Mouse (Mus musculus) cerebellum, postnatal 10 days (tissue): ENCODE results near the gene Hnrnpl.

Experiments
- DNase-seq, 2 experiments: peaks; one replicate each; pipeline ENCODE4 v3.0.0; 2021; ENCODE audit warnings: mixed read lengths in 2 of 2

Hnrnpl gene

GRCm38 (mm10) chr7:28808221-28808941, at the start of gene Hnrnpl:
Hnrnpl (plus strand) TSS chr7:28808541.
- no peak for DNase-seq

DNA sequence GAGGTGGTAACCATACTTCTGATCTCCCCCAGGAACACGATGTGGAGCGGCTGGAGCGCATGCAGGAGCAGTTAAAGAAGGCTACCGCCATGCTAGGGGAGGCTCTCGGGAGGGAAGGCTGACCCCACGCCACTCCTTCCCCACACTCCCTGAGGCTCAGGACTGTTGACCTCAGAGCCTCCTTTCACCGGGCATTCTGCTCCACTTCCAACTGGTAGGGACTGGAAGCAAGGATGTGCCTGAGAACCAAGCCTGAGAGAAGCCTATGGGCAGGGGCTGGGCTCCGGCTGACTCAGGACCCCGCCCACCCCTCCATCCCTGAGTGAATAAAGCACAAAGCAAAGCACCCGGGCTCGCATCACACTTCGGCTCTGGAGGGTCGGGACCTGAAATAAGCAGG, 49.7 kb upstream of the Hnrnpl start:
- DNase-seq, result no peak

DNA sequence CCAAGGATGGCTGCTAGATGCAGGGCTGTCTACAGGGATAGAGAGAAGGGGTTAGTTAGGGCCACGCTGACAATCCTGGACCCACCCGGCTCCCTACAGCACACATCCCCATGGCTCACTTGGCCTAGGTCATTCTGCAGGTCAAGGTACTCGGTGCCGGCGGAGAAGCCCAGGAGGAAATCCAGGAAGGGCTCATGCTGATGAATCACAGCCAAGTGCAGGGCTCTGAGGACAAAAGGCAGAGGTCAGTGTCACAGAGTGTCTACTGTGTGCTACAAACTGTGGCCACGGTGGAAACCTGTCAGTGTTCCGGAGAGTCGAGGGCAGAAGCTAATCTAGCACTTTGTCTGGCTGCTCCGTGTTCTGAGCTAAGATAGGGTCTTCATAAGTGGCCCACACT, 46.4 kb upstream of the Hnrnpl start:
- DNase-seq, result no peak

DNA sequence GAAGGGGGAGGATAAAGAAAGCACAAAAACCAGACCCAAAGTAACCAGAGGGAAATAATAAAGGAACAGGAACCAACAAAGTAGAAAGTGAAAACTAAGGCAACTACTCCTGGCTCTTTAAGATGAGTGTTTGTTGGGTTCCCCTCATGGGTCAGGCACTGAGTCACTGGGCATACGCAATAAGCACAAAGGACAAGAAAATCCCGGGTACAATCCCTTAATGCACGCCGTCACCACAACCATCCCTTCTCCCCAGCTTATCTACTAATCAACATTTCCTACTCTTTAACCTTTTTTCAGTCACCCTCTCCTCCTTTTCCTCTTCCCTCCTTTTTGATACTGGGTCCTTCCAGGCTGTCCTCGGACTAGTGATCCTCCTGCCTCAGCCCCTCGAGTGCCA, 43.1 kb upstream of the Hnrnpl start:
- DNase-seq, result no peak

DNA sequence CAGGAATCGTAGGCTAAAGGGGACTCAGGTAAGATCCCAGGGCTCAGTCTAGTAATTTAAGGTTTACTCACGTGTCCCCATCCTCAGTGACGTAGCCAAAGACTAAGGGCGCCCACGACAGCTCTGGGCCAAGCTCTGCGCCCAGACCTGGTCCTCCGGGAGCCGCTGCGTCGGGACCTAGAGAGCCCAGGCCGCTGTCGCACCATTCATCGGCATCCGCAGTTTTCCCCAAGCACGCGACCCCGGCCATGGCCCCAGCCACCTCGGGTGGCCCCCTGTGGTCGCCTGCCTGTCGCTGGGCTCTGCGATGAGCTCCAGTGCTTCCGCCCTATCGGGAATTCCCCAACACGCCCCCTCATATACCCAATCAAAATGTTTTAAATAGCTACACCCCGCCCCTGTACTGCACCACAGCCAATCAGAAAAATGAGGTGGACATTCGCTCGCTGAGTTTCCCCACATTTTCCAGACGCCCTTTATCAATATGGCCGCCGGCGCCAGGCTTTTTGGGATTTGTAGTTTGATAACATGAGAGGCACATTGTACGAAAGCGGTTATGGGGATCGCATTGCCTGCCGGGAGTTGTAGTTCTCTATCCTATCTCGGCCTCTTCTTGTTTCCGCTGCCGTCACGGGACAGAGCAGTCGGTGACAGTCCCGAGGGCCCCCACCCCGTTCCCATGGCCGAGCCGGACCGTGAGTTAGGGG, 42.0 kb upstream of the Hnrnpl start, which contains the start of gene Sirt2:
Gene Sirt2 (plus strand): TSS at position 563 of the 707 bp plus-strand sequence.
- peak; percentile 96 to 97 for DNase-seq

DNA sequence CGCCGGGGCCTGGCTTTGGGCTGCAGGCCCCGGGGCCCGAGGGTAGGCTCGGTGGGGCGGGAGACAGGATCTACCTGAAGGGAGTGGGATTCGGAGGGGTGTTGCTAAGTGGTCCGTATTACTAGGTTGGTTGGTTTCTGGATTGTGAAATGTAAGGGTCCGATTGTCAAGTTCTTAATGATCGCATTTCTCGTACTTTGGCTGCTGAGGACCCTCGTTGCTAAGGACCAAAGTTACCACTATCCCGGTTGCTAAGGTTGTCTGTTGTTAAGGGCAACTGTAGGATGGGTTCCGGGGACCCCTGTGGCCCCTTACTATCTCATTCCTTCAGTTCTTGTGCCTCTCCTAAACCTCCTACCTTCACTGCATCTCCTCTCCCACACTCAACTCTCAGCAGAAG, 41.4 kb upstream of the Hnrnpl start:
- no peak for DNase-seq

GRCm38 (mm10) chr7:28767462-28767965, 40.8 kb upstream of the Hnrnpl start, which contains the start of gene Nfkbib:
Nfkbib (minus strand) TSS chr7:28767512.
- DNase-seq, result peak in 1 of 2 experiments; percentile 31

DNA sequence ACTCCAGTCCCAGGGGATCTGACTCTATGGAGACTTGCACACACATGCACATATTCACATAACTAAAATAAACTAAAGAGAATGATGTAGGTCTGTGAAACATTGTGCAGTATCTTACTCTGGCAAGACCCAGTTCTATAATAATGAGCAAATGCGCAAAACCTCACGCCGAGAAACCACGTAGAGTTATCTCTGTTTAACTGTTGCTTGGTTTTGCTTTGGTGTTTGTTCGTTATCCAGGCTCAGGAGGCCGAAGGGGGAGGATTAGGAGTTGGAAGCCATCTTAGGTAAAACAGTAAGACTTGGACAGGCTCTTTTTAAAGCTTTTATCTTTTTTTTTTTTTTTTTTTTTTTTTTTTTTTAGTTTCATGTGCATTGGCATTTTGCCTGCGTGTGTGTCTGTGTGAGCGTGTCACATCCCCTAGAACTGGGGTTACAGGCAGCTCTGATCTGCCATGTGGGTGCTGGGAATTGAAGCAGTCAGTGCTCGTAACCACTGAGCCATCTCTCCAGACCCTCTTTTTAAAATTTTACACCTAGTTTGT, 38.9 kb upstream of the Hnrnpl start:
- no peak for DNase-seq

DNA sequence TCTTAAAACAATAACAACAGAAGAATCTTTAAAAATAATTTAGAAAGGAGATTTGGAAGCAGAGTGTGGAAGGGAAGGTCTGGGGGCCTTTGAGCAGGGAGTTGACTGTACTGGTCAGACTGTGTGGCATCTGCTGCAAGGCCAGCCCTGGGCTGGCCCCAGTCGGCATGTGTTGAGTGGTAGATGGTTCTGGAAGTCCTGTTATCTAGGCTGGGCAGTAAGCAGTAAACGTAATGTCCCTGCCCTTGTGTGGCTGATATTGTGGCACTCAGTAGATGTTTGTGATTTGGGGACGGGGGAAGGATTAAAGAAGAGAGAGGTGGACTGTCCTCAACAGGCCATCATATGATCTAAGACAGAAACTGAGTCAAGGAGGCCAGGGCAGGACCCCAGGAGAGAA, 38.0 kb upstream of the Hnrnpl start:
- no peak for DNase-seq

- peak; percentile 56 to 65 for DNase-seq
Measured at GRCm38 (mm10) chr7:28771867-28772266, 36.5 kb upstream of the Hnrnpl start.

GRCm38 (mm10) chr7:28773163-28773562, 35.2 kb upstream of the Hnrnpl start:
- no peak for DNase-seq

GRCm38 (mm10) chr7:28774164-28774563, 34.2 kb upstream of the Hnrnpl start:
- DNase-seq, result peak; percentile 46 to 69

- DNase-seq, result peak; percentile 48 to 60
Measured at GRCm38 (mm10) chr7:28775129-28775528, 33.2 kb upstream of the Hnrnpl start.

GRCm38 (mm10) chr7:28778825-28779224, 29.5 kb upstream of the Hnrnpl start:
- no peak for DNase-seq

DNA sequence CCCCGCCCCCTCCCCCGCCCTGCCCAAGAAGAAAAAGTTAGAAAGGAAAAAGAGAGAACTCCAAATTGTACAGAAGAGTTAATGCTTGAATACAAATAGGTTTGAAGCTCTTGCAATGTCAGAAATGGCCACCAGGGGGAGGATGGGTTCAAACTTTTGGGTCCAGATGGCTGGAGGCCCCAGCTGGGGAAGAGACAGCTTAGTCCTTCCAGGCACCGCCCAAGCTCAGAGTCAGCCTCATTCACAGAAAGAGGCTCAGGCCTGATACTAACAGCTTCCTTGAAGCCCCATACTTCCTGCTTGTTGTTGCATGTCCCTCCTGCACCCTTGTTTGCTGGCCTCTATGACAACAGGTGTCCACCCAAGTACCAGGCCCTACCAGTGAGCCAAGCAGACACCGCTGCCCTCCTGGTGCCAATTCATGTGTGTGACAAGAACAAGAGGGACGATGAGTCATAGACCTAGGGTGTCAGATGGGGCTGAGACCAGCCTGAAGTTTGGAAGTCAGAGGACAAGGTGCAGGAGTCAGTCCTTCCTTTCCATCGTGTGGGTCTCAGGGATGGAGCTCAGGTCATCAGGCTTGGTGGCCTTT, 28.2 kb upstream of the Hnrnpl start:
- DNase-seq, result peak; percentile 95 to 98

GRCm38 (mm10) chr7:28780857-28781256, 27.5 kb upstream of the Hnrnpl start:
- DNase-seq, result no peak

GRCm38 (mm10) chr7:28781261-28781663, 27.1 kb upstream of the Hnrnpl start:
- no peak for DNase-seq

GRCm38 (mm10) chr7:28785161-28785560, 23.2 kb upstream of the Hnrnpl start:
- no peak for DNase-seq

GRCm38 (mm10) chr7:28787884-28788283, 20.5 kb upstream of the Hnrnpl start:
- DNase-seq, result no peak

DNA sequence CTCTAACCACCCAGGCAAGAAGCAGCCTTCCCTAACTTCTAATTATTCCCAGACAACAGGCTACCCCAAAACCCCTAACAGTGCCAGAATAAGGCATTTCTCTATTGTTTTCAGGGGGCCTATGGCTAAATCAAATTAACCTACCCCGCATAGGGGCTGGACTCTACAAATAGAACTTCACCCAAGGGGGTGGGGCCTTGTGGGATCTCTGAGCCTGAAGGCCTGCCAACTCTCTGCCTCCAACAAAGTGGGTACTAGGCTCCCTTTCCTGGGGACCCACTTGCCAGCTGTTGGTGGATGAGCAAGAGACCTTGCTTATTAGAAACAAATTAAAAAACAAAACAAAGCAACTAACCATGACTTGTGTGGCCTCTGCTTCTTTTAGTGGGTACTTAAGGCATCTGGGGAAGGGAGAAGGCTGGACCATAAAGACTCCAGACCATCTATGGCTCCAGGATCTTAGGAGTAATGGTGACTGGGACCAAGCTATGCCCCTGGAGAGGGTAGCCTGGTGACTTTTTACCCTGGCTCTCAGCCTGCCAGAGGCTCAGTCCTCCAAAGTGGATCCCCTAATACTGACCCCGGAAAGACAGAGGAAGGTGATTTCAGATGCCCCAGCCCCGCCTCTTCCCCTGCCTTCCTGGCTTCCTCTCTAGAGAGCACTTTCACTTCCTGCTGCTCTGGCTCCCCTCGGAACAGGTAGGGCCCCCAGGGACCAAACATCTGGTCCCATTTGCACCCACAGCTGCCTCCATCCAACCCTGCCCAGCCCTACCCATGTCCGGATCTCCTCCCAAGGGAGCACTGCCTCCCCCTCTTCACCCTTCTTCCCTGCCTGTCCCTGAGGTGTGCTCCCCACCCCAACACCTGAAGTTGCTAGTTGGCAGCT, 19.8 kb upstream of the Hnrnpl start, which contains the start of gene Rinl:
Gene Rinl (plus strand): TSS at position 663 of the 889 bp plus-strand sequence.
- no peak for DNase-seq

- DNase-seq, result no peak
Measured at GRCm38 (mm10) chr7:28789235-28789634, 19.1 kb upstream of the Hnrnpl start.
